Mouse (Mus musculus) stomach, embryonic 14.5 days (tissue): ENCODE measurements around the gene Dpp7. TPM values are rescaled to one million over a fixed set of nuclear protein-coding genes. Genes with fewer than 3 reads are reported as not detected.

Source experiments
- ATAC-seq: fragments of 200-750 bp; cut with Nextera tagmentation; 2 replicates; pipeline ENCODE4 v1.8.0; 2017; ENCODE audit warnings: low read depth, moderate TSS enrichment; ENCODE audit not compliant: insufficient number of reproducible peaks, insufficient read depth, low FRiP score
- H3K27ac ChIP-seq: fragments of 300-500 bp; sonication (generic); 2 replicates; pipeline ENCODE4 v1.5.1; 2014; ENCODE audit warnings: mild to moderate bottlenecking, low read length, moderate library complexity, mixed read lengths
- H3K27me3 ChIP-seq: fragments of 300-500 bp; sonication (generic); 2 replicates; pipeline ENCODE4 v1.6.1; 2014; ENCODE audit warnings: low read length, control low read depth, mixed read lengths; ENCODE audit not compliant: control insufficient read depth, insufficient read depth
- H3K36me3 ChIP-seq: fragments of 300-500 bp; sonication (generic); 2 replicates; pipeline ENCODE4 v1.6.1; 2014; ENCODE audit warnings: mild to moderate bottlenecking, control low read depth, low read length, moderate library complexity, mixed read lengths; ENCODE audit not compliant: control insufficient read depth, insufficient read depth
- H3K4me1 ChIP-seq: fragments of 300-500 bp; sonication (generic); 2 replicates; pipeline ENCODE4 v1.6.1; 2014; ENCODE audit warnings: low read length, control low read depth, mixed read lengths; ENCODE audit not compliant: control insufficient read depth, insufficient read depth
- H3K4me2 ChIP-seq: fragments of 300-500 bp; sonication (generic); replicated peaks from 2 replicates; pipeline ENCODE4 v1.6.1; 2014; ENCODE audit warnings: low read depth, low read length, control low read depth
- H3K4me3 ChIP-seq: fragments of 300-500 bp; sonication (generic); 2 replicates; pipeline ENCODE4 v1.5.1; 2014; ENCODE audit warnings: low read depth, low read length, control low read depth
- H3K9ac ChIP-seq: fragments of 300-500 bp; sonication (generic); replicated peaks from 2 replicates; pipeline ENCODE4 v1.6.1; 2014; ENCODE audit warnings: low read depth, mild to moderate bottlenecking, control low read depth, low read length, moderate library complexity, mixed read lengths
- H3K9me3 ChIP-seq: fragments of 300-500 bp; sonication (generic); 2 replicates; pipeline ENCODE4 v1.6.1; 2016; ENCODE audit warnings: low read depth, low read length, control low read depth; ENCODE audit not compliant: control insufficient read depth
- WGBS: fragments of 180-500 bp; shearing (Covaris S2); extraction: QIAGEN DNeasy Blood & Tissue Kit; methylation state at CpG from one replicate; pipeline ENCODE4 v1.1.7; 2014; 5-methylcytosine and 5-hydroxymethylcytosine counted together
- polyA plus RNA-seq: library from polyadenylated mRNA; unstranded; fragments of >200 nt; fragmentation: Nextera tagmentation; extraction: Ambion mirVana; gene quantifications from 2 replicates; pipeline ENCODE4 v1.2.1, GENCODE M21; 2014

The Dpp7 gene
- polyA plus RNA-seq, 1 experiment from 2014 or later, result 19.5 TPM

- no peaks in the 10 kb centered on the region for H3K36me3 ChIP-seq
- 67% methylated on average over 1 of the region's 1 CpGs for WGBS
- H3K9ac ChIP-seq, result no peak overlapping the region
- no peak for ATAC-seq
- H3K27me3 ChIP-seq, result peaks cover 25% of the 10 kb centered on the region; the same call in 1 of the 2 replicates
- no peak overlapping the region for H3K4me2 ChIP-seq
- no peaks in the 10 kb centered on the region for H3K9me3 ChIP-seq
- no peak overlapping the region for H3K27ac ChIP-seq
- H3K4me3 ChIP-seq, result no peak overlapping the region
- peaks cover 17% of the 10 kb centered on the region; the same call in 1 of the 2 replicates for H3K4me1 ChIP-seq
Measured at GRCm38 (mm10) chr2:25397010-25397409, 40.9 kb upstream of the Dpp7 start.

- ATAC-seq, result no peak
- no peaks in the 10 kb centered on the region for H3K36me3 ChIP-seq
- peaks cover 17% of the 10 kb centered on the region; the same call in 1 of the 2 replicates for H3K4me1 ChIP-seq
- H3K4me2 ChIP-seq, result peak overlapping the region; percentile 73
- H3K27ac ChIP-seq, result no peak overlapping the region
- no peak overlapping the region for H3K9ac ChIP-seq
- WGBS, result 42% methylated on average over 3 of the region's 3 CpGs
- H3K4me3 ChIP-seq, result peak overlapping the region; percentile 36
- no peaks in the 10 kb centered on the region for H3K9me3 ChIP-seq
- peaks cover 22% of the 10 kb centered on the region; the same call in 1 of the 2 replicates for H3K27me3 ChIP-seq
Measured at GRCm38 (mm10) chr2:25396597-25396983, 40.4 kb upstream of the Dpp7 start.

- peak; percentile 68 for ATAC-seq
- no peaks in the 10 kb centered on the region for H3K9me3 ChIP-seq
Measured at GRCm38 (mm10) chr2:25395721-25396596, 39.8 kb upstream of the Dpp7 start, which contains the start of gene Entpd2. Gene Entpd2, plus strand, starts transcription at chr2:25395874.

GRCm38 (mm10) chr2:25394281-25395221, 38.4 kb upstream of the Dpp7 start:
- H3K27me3 ChIP-seq, result peaks cover 17% of the 10 kb centered on the region; the same call in 1 of the 2 replicates
- no peak overlapping the region for H3K4me2 ChIP-seq
- no peaks in the 10 kb centered on the region for H3K9me3 ChIP-seq
- H3K9ac ChIP-seq, result no peak overlapping the region
- H3K4me1 ChIP-seq, result peaks cover 17% of the 10 kb centered on the region; the same call in 1 of the 2 replicates
- H3K4me3 ChIP-seq, result no peak overlapping the region
- H3K27ac ChIP-seq, result 0 out of 2 replicates have a peak overlapping the region, but pooled peaks have one; percentile 27
- 33% methylated on average over 3 of the region's 3 CpGs for WGBS
- ATAC-seq, result no peak
- H3K36me3 ChIP-seq, result no peaks in the 10 kb centered on the region

More at GRCm38 (mm10) chr2:25395721-25396596, 39.8 kb upstream of the Dpp7 start, which contains the start of gene Entpd2:
- H3K9ac ChIP-seq, result peak within 1 kb of the TSS; percentile 18; the same call in 1 of the 2 replicates
- peak within 1 kb of the TSS; percentile 73 for H3K4me2 ChIP-seq
- peaks cover 22% of the 10 kb centered on the region; the same call in 1 of the 2 replicates for H3K27me3 ChIP-seq
- peak within 1 kb of the TSS; percentile 36 for H3K4me3 ChIP-seq
- no peaks in the 10 kb centered on the region for H3K36me3 ChIP-seq
- 2% methylated on average over 57 of the region's 57 CpGs for WGBS
- H3K27ac ChIP-seq, result 0 out of 2 replicates have a peak within 1 kb of the TSS, but pooled peaks have one; percentile 27
- H3K4me1 ChIP-seq, result peaks cover 17% of the 10 kb centered on the region; the same call in 1 of the 2 replicates

GRCm38 (mm10) chr2:25391266-25391665, 35.1 kb upstream of the Dpp7 start:
- no peak overlapping the region for H3K4me2 ChIP-seq
- ATAC-seq, result no peak
- H3K4me1 ChIP-seq, result peaks cover 15% of the 10 kb centered on the region; the same call in 1 of the 2 replicates
- H3K4me3 ChIP-seq, result no peak overlapping the region
- 49% methylated on average over 5 of the region's 5 CpGs for WGBS
- 0 out of 2 replicates have a peak, but pooled peaks cover 2% of the 10 kb centered on the region for H3K27me3 ChIP-seq
- no peak overlapping the region for H3K9ac ChIP-seq
- H3K27ac ChIP-seq, result no peak overlapping the region
- no peaks in the 10 kb centered on the region for H3K9me3 ChIP-seq
- no peaks in the 10 kb centered on the region for H3K36me3 ChIP-seq

GRCm38 (mm10) chr2:25384492-25384891, 28.3 kb upstream of the Dpp7 start:
- H3K4me1 ChIP-seq, result no peaks in the 10 kb centered on the region
- no peak overlapping the region for H3K9ac ChIP-seq
- no peak for ATAC-seq
- no peak overlapping the region for H3K4me3 ChIP-seq
- H3K9me3 ChIP-seq, result no peaks in the 10 kb centered on the region
- H3K27me3 ChIP-seq, result no peaks in the 10 kb centered on the region
- 51% methylated on average over 5 of the region's 5 CpGs for WGBS
- H3K4me2 ChIP-seq, result no peak overlapping the region
- no peak overlapping the region for H3K27ac ChIP-seq
- no peaks in the 10 kb centered on the region for H3K36me3 ChIP-seq

GRCm38 (mm10) chr2:25376589-25376988, 20.4 kb upstream of the Dpp7 start:
- Histone ChIP-seq H3K4me2 (no peak overlapping the region), H3K36me3 (peaks cover 11% of the 10 kb centered on the region), H3K9ac (no peak overlapping the region), H3K9me3 (no peaks in the 10 kb centered on the region), H3K4me3 (no peak overlapping the region), H3K4me1 (peaks cover 20% of the 10 kb centered on the region; the same call in 1 of the 2 replicates), H3K27ac (no peak overlapping the region), H3K27me3 (no peaks in the 10 kb centered on the region)
- no peak for ATAC-seq
- WGBS, result 47% methylated on average over 4 of the region's 4 CpGs

- Histone ChIP-seq H3K36me3 (peaks cover 11% of the 10 kb centered on the region), H3K9me3 (no peaks in the 10 kb centered on the region), H3K27me3 (no peaks in the 10 kb centered on the region), H3K4me2 (peak overlapping the region; percentile 89), H3K9ac (peak overlapping the region; percentile 62; the same call in 1 of the 2 replicates), H3K4me1 (peaks cover 22% of the 10 kb centered on the region; the same call in 1 of the 2 replicates), H3K4me3 (peak overlapping the region; percentile 63), H3K27ac (no peak overlapping the region)
- 47% methylated on average over 2 of the region's 2 CpGs for WGBS
- ATAC-seq, result no peak
Measured at GRCm38 (mm10) chr2:25373431-25373830, 17.3 kb upstream of the Dpp7 start.
